Mouse (Mus musculus): ENCODE data around the gene Scrg1.

GRCm38 (mm10) chr8:57443289-57443688 is 12.4 kb upstream of the Scrg1 start:
- TF ChIP-seq CTCF (IDR thresholded peaks at IDR 0.05; ENCODE audit: low read depth) (no peak), EP300 (IDR thresholded peaks at IDR 0.05; ENCODE audit: low read depth) (no peak)
